Mouse (Mus musculus) embryonic facial prominence, embryonic 11.5 days (tissue): ENCODE results near the gene Abca14. TPM values are rescaled to one million over a fixed set of nuclear protein-coding genes. Genes with fewer than 3 reads are reported as not detected.
"Not testable (repeated sequence)": the region's sequence is repeated elsewhere in the genome, so short reads cannot be mapped to it uniquely, and the experiment has no call there.

Experiments
- ATAC-seq: fragments of 200-750 bp; cut with Nextera tagmentation; replicated peaks from 2 replicates; pipeline ENCODE4 v1.8.0; 2017; ENCODE audit warnings: low read depth; ENCODE audit not compliant: insufficient number of reproducible peaks, low FRiP score, low TSS enrichment
- DNase-seq: peaks from one replicate; pipeline ENCODE4 v3.0.0-alpha.2; 2015; ENCODE audit warnings: low spot score
- H3K27ac ChIP-seq: fragments of 300-500 bp; sonication (generic); replicated peaks from 2 replicates; pipeline ENCODE4 v1.5.1; 2014; ENCODE audit warnings: mild to moderate bottlenecking, low read depth, low read length, control low read depth
- H3K27me3 ChIP-seq: fragments of 300-500 bp; sonication (generic); 2 replicates; pipeline ENCODE4 v1.6.1; 2014; ENCODE audit warnings: mild to moderate bottlenecking, low read length, moderate library complexity, mixed read lengths; ENCODE audit not compliant: control insufficient read depth, insufficient read depth
- H3K36me3 ChIP-seq: fragments of 300-500 bp; sonication (generic); replicated peaks from 2 replicates; pipeline ENCODE4 v1.6.1; 2014; ENCODE audit warnings: low read depth, mild to moderate bottlenecking, low read length, moderate library complexity, mixed read lengths; ENCODE audit not compliant: control insufficient read depth, insufficient read depth
- H3K4me1 ChIP-seq: fragments of 300-500 bp; sonication (generic); 2 replicates; pipeline ENCODE4 v1.6.1; 2014; ENCODE audit warnings: low read length, mixed read lengths; ENCODE audit not compliant: control insufficient read depth, insufficient read depth
- H3K4me2 ChIP-seq: fragments of 300-500 bp; sonication (generic); 2 replicates; pipeline ENCODE4 v1.6.1; 2014; ENCODE audit warnings: low read depth, mild to moderate bottlenecking, control low read depth, low read length, moderate library complexity
- H3K4me3 ChIP-seq: fragments of 300-500 bp; sonication (generic); 2 replicates; pipeline ENCODE4 v1.5.1; 2014; ENCODE audit warnings: low read depth, low read length, control low read depth
- H3K9ac ChIP-seq: fragments of 300-500 bp; sonication (generic); replicated peaks from 2 replicates; pipeline ENCODE4 v1.6.1; 2014; ENCODE audit warnings: mild to moderate bottlenecking, control low read depth, low read length
- H3K9me3 ChIP-seq: fragments of 300-500 bp; sonication (generic); replicated peaks from 2 replicates; pipeline ENCODE4 v1.6.1; 2016; ENCODE audit warnings: mild to moderate bottlenecking, low read length, inconsistent platforms, mixed read lengths; ENCODE audit not compliant: control insufficient read depth
- WGBS: fragments of 180-500 bp; shearing (Covaris S2); extraction: QIAGEN DNeasy Blood & Tissue Kit; methylation state at CpG from one replicate; pipeline ENCODE4 v1.1.7; 2014; 5-methylcytosine and 5-hydroxymethylcytosine counted together
- polyA plus RNA-seq: library from polyadenylated mRNA; unstranded; fragments of >200 nt; fragmentation: Nextera tagmentation; extraction: Ambion mirVana; gene quantifications from 2 replicates; pipeline ENCODE4 v1.2.1, GENCODE M21; 2014

Gene Abca14
- polyA plus RNA-seq, 1 experiment from 2014 or later, result not detected

DNA sequence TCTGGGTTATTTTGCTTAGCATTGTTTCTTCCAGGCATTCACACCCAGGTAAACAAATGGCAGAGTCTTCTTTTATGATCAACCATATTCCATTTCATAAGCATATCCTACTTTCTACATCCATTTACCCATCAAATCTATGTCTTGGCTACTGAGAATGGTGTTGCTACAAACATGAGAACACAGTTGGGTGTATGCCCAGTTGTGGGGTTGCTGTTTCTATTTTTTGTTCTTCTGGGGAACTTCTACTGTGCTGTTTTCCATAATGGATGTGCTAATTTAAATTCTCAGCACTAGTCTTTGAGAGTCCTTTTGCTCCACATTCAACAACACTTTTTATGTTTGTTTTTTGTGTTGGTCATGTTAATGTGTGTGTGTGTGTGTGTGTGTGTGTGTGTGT, 24.8 kb downstream of the Abca14 start:
- DNase-seq (no peak), ATAC-seq (no peak)
- H3K9ac ChIP-seq, result no peak overlapping the region
- no peak overlapping the region for H3K27ac ChIP-seq
- H3K36me3 ChIP-seq, result no peaks in the 10 kb centered on the region
- no peak overlapping the region for H3K4me2 ChIP-seq
- no peak overlapping the region for H3K4me3 ChIP-seq
- no peaks in the 10 kb centered on the region for H3K27me3 ChIP-seq
- H3K4me1 ChIP-seq, result no peaks in the 10 kb centered on the region
- no peaks in the 10 kb centered on the region for H3K9me3 ChIP-seq

DNA sequence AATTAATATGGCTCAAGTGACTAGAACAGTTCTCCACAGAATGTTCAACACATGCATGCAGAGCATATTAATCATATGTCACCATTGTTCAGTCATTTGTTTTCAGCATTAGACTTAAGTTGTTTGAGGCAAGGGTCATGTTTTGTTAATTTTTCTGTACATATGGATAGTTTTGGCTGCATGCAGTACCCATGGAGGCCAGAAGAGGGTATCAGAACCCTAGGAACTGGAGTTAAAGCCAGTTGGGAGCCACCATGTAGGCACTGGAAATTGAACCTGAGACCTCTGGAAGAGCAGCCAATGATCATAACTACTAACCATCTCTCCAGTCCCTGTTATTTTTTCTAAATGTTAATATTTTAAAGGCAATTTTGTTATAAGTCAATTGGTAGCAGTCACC, 37.3 kb downstream of the Abca14 start:
- Histone ChIP-seq H3K9me3 (no peaks in the 10 kb centered on the region), H3K4me1 (no peaks in the 10 kb centered on the region), H3K4me2 (no peak overlapping the region), H3K9ac (no peak overlapping the region), H3K4me3 (no peak overlapping the region), H3K27ac (no peak overlapping the region), H3K36me3 (no peaks in the 10 kb centered on the region), H3K27me3 (no peaks in the 10 kb centered on the region)
- ATAC-seq (no peak), DNase-seq (peak; percentile 24)

DNA sequence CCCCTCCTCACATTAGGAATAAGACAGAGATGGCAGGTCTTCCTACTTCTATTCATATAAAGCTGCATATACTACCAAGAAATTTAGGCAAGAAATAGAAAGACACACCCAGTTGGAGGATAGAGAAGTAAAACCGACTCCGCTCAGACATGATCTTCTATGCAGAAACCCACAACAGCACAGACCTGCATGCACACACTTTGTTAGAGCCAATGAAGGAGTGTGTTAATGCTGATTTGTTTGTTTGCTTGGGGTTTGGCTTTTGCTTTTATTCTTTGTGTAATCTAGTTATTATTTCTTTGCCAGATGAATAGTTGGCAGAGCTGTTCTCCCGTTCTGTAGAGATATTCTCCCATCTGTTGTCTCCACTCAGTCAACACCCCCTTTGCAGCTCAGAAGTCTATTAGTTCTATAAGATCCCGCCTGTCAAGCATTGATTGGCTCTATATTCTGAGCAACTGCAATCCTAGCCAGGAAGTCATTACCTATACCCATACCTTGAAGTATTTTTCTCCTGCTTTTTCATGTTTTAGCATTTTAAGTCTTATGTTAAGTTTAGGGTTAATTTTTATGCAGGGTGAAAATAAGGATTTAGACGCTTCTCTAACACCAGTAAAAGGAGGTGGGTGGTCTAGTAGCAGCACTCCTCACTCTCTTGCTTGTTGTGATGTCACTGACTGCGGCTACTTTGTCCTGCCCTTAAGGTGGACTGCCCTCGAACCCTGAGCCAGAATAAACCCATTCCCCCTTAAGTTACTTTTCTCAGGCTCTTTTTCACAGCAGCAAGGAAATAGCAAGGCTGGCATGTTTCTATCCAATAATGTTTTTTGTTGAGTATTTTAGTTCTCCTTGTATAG, 67.6 kb downstream of the Abca14 start:
- H3K27ac ChIP-seq, result no peak overlapping the region
- H3K4me1 ChIP-seq, result no peaks in the 10 kb centered on the region
- no peak overlapping the region for H3K9ac ChIP-seq
- no peaks in the 10 kb centered on the region for H3K36me3 ChIP-seq
- H3K9me3 ChIP-seq, result no peaks in the 10 kb centered on the region
- no peaks in the 10 kb centered on the region for H3K27me3 ChIP-seq
- H3K4me3 ChIP-seq, result no peak overlapping the region
- 78% methylated on average over 7 of the region's 7 CpGs for WGBS
- ATAC-seq (no peak), DNase-seq (no peak)
- no peak overlapping the region for H3K4me2 ChIP-seq

DNA sequence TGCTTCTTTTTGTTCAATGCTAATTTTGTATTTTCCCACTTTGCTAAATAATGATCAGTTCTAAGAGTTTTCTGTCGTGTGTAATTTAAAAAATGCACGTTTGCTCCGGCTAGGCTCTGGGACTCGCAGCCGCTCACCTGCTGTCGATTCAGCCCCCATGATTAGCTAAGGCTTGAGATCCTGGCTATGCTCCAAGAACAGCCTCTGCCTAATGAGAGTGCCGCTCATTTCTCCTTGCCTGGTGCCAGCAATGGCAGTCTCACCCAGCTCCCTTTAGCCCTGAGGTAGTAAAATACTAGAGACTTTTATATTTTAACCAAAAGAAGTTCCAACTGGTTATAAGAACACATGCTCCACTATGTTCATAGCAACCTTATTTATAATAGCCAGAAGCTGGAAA, 68.3 kb downstream of the Abca14 start:
- H3K9ac ChIP-seq, result no peak overlapping the region
- H3K4me3 ChIP-seq, result no peak overlapping the region
- H3K27ac ChIP-seq, result no peak overlapping the region
- no peaks in the 10 kb centered on the region for H3K9me3 ChIP-seq
- no peaks in the 10 kb centered on the region for H3K27me3 ChIP-seq
- WGBS, result 82% methylated on average over 7 of the region's 7 CpGs
- ATAC-seq (no peak), DNase-seq (no peak)
- H3K4me1 ChIP-seq, result no peaks in the 10 kb centered on the region
- H3K36me3 ChIP-seq, result no peaks in the 10 kb centered on the region
- H3K4me2 ChIP-seq, result no peak overlapping the region

DNA sequence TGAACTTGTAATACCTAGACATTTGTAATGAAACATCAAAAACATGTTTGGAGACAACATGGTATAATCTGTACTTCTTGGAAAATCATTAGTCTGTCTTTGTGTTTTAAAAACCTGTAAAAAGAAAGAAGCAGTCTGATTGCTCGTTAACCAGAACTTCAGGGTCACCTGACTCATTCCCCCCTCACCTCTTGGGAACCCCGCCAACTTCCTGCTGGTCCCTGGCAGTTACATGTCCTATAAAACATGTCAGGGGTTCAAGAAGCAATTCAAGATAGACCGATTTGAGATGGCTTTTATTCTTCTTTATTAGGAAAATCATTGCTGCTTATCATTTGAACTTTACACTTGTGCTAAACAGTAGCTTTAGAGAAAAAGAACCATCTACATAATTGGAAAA, 81.5 kb downstream of the Abca14 start:
- no peak overlapping the region for H3K4me3 ChIP-seq
- no peak for ATAC-seq
- no peaks in the 10 kb centered on the region for H3K4me1 ChIP-seq
- 80% methylated on average over 3 of the region's 3 CpGs for whole genome bisulfite sequencing
- no peaks in the 10 kb centered on the region for H3K36me3 ChIP-seq
- no peaks in the 10 kb centered on the region for H3K27me3 ChIP-seq
- DNase-seq, result no peak
- no peaks in the 10 kb centered on the region for H3K9me3 ChIP-seq
- H3K9ac ChIP-seq, result no peak overlapping the region
- H3K4me2 ChIP-seq, result no peak overlapping the region
- H3K27ac ChIP-seq, result no peak overlapping the region

DNA sequence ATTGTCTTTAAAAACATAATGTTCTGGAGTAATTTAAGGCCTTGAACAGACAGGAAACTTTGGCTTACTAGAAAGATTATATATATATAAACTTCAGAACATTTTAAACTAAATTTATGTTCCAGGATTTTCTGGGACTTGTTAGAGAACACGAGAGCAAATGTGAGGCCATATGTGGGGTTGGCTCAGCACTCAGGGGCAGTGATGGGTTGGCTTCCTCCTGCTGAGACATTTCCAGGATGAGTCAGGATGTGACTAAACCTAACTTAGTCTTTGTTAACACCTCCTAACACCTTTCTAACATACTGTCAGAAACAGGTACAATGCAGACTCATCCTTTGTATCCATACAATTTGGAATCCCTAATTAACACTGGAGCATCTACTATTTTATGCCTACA, 112.3 kb downstream of the Abca14 start:
- H3K9me3 ChIP-seq, result no peaks in the 10 kb centered on the region
- no peaks in the 10 kb centered on the region for H3K36me3 ChIP-seq
- H3K4me1 ChIP-seq, result no peaks in the 10 kb centered on the region
- no peak overlapping the region for H3K4me3 ChIP-seq
- H3K4me2 ChIP-seq, result no peak overlapping the region
- H3K27ac ChIP-seq, result no peak overlapping the region
- DNase-seq (no peak), ATAC-seq (no peak)
- no peak overlapping the region for H3K9ac ChIP-seq
- 73% methylated on average over 1 of the region's 1 CpGs for WGBS
- H3K27me3 ChIP-seq, result no peaks in the 10 kb centered on the region

DNA sequence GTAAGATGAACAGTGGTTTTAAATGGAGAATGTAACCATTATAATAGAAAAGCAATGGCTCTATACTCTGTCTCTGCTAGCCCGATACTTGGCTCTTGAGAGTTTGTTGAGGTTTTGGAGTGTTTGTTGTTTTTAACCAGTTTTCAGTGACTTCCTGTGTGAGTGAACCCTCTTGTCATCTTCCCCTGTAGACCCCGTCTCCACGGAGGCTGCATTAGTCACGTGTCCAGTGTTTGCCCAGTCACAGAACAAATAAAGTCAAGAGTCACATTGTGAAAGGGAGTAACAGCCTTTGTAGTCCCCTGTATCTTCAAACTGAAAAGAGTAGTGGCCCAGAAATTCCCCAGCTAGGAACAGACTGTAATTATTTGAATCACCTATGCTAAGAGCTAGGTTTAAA, 119.2 kb downstream of the Abca14 start:
- Histone ChIP-seq H3K27me3 (no peaks in the 10 kb centered on the region), H3K4me1 (no peaks in the 10 kb centered on the region), H3K36me3 (no peaks in the 10 kb centered on the region), H3K4me2 (no peak overlapping the region), H3K4me3 (no peak overlapping the region), H3K9ac (no peak overlapping the region), H3K9me3 (no peaks in the 10 kb centered on the region), H3K27ac (no peak overlapping the region)
- WGBS, result 43% methylated on average over 4 of the region's 4 CpGs
- DNase-seq, result no peak
- ATAC-seq, result no peak

DNA sequence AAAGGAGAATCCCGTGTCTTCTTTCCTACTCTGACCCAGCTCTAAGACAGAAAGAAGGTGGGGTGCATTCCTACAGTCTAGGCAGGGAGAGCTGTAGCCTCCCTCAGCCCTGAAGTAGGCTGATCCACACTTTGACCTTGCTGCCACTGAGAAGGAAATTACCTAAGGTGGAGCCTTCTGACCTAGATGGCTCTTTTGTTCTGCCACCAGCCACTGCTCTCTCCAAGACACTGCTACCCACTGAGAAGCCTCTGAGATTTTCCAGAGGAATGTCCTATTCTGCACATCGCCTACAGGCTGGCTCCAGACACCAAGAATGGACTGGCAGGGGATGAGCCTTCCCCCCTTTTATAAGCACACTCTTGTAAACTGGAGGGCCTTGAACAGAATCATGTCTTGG, 122.2 kb downstream of the Abca14 start:
- DNase-seq, result not testable (repeated sequence)

More for the DNA sequence above, 122.2 kb downstream of the Abca14 start:
- H3K4me1 ChIP-seq, H3K4me2 ChIP-seq, H3K36me3 ChIP-seq, H3K4me3 ChIP-seq, H3K9me3 ChIP-seq, H3K9ac ChIP-seq, ATAC-seq, H3K27me3 ChIP-seq, H3K27ac ChIP-seq: not testable (repeated sequence)
- WGBS, result 67% methylated on average over 2 of the region's 2 CpGs
